Mouse (Mus musculus): Measurements from ENCODE around the gene Gm20604. TPM values are rescaled to one million over a fixed set of nuclear protein-coding genes. Genes with fewer than 3 reads are reported as not detected.

Gm20604 gene
- total RNA-seq, 2 experiments from 2014 or later = 3.8 to 4.9 TPM

- no peak for DNase-seq (ENCODE audit: low spot score)
- intact Hi-C loops (cut with DNase I) = no loop called here
Measured at GRCm38 (mm10) chr12:102696635-102697354, 61.7 kb downstream of the Gm20604 start.

GRCm38 (mm10) chr12:102695369-102696239 is 62.9 kb downstream of the Gm20604 start:
- intact Hi-C loops (cut with DNase I) = no loop called here
- no peak for DNase-seq (ENCODE audit: low spot score)

GRCm38 (mm10) chr12:102691761-102692160 is 66.7 kb downstream of the Gm20604 start:
- DNase-seq (ENCODE audit: low spot score) = no peak
- intact Hi-C loops (cut with DNase I) = no loop called here

Other genes with a start within 250 kb of the Gm20604 start
- gene Chga, start 203.7 kb downstream of the Gm20604 start, total RNA-seq (2021) = not detected
- 1 to 10 TPM; 8.3 to 8.9 TPM for gene Itpk1, start 53.7 kb downstream of the Gm20604 start, total RNA-seq (2021)
- gene Moap1, start 15.0 kb downstream of the Gm20604 start, total RNA-seq (2021) = 1 to 10 TPM; 7.3 to 7.9 TPM
- 1 to 10 TPM; 3.3 to 3.9 TPM for gene Tmem251, start 14.9 kb downstream of the Gm20604 start, total RNA-seq (2021)
- gene Gm28051, start 907 bp downstream of the Gm20604 start, total RNA-seq (2021) = not detected
- gene Gon7, start 869 bp downstream of the Gm20604 start, total RNA-seq (2021) = 10 to 100 TPM; 10.8 to 11.7 TPM
- gene Ubr7, start 705 bp downstream of the Gm20604 start, total RNA-seq (2021) = 10 to 100 TPM; 24.4 to 25.3 TPM
- 10 to 100 TPM; 24.7 to 28.6 TPM for gene Btbd7, start 119.8 kb upstream of the Gm20604 start, total RNA-seq (2021)
- gene Cox8c, start 140.6 kb upstream of the Gm20604 start, total RNA-seq (2021) = not detected
- under 1 TPM; 0.06 to 0.13 TPM for gene Unc79, start 190.2 kb upstream of the Gm20604 start, total RNA-seq (2021)